Mouse (Mus musculus): ENCODE data around the gene 4930412O13Rik. TPM values are rescaled to one million over a fixed set of nuclear protein-coding genes. Genes with fewer than 3 reads are reported as not detected.

Gene 4930412O13Rik
- not detected in 2 replicates for total RNA-seq (2014; rRNA removed; ENCODE audit: low replicate concordance)
- not detected in 2 replicates for polyA plus RNA-seq (2015; fragmentation: Nextera tagmentation; extraction: Ambion mirVana)

DNA sequence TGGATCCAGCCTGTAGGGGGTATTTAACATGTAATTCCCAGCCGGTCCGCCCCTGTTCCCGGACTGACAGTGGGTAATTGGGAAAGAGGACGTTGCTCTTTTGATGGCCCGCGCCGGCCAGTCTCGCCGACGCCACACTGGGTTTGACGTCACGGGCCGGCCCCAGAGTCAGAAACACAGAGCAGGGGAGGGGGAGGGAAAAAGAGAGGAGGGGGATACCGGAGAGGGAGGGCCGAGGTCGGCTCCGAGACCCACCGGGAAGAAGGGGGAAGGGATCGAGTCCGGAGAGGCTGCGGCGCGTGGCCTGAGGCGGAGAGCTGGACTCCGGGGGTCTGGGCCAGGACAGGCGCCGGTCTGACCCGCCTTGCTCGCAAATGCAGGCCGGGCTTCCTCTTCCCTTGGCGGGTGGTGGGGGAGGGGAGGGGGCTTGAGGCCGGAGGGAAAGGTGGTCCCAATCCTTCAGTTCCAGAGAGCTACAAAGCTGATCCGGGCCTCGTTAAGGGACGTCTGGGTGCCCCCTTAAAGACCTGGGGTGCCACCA is at the start of gene 4930412O13Rik:
Gene 4930412O13Rik (plus strand): TSS at position 202 of the 541 bp plus-strand sequence.
- H3K9me3 ChIP-seq (replicated peaks; ENCODE audit: control insufficient read depth, low read length) = no peaks in the 10 kb centered on the region
- peaks cover 95% of the 10 kb centered on the region for H3K27me3 ChIP-seq (ENCODE audit: control insufficient read depth, insufficient read depth, low read length)
- TF ChIP-seq CTCF (IDR thresholded peaks at IDR 0.05; ENCODE audit: low read depth) (no peak), EP300 (IDR thresholded peaks at IDR 0.05; ENCODE audit: low read depth) (no peak)
- no peaks in the 10 kb centered on the region for H3K36me3 ChIP-seq (replicated peaks; ENCODE audit: control insufficient read depth, insufficient read depth, low read length)
- ATAC-seq (ENCODE audit: insufficient read depth, low read depth) = no peak
- peak within 1 kb of the TSS; percentile 74 for H3K4me3 ChIP-seq (ENCODE audit: low read depth, low read length)
- peak within 1 kb of the TSS; percentile 15; the same call in 1 of the 2 replicates for H3K9ac ChIP-seq (replicated peaks; ENCODE audit: low read depth, low read length)
- peak within 1 kb of the TSS; percentile 99 for H3K4me2 ChIP-seq (ENCODE audit: low read depth, low read length)
- under 1% methylated on average over 26 of the region's 35 CpGs for WGBS
- DNase-seq (ENCODE audit: low spot score) = no peak
- peak within 1 kb of the TSS; percentile 12; the same call in 1 of the 2 replicates for H3K27ac ChIP-seq (ENCODE audit: low read depth)
- peaks cover 15% of the 10 kb centered on the region for H3K4me1 ChIP-seq (ENCODE audit: control insufficient read depth, insufficient read depth)

DNA sequence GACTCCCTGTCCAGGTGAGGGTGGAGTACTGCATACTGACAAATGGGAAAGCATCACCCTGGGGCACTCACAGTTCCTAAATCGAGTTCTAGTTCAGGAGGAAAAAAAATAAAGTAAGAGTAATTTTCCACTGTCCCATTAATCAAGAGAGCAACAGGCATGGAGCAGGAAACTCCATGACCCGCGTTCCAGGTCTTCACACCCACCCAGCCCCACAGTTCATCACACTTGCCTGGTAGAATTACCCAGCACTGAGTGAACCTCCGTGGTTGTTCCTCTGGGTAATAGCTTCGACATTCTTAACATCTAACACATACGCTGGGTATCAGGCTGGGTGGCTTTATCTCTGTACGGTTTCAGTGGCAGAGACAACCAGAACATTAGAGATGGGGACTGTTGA is 47.3 kb upstream of the 4930412O13Rik start:
- no peaks in the 10 kb centered on the region for H3K36me3 ChIP-seq (replicated peaks; ENCODE audit: control insufficient read depth, insufficient read depth, low read length)
- ATAC-seq (ENCODE audit: insufficient read depth, low read depth) (no peak), DNase-seq (ENCODE audit: low spot score) (no peak)
- no peak for TF ChIP-seq EP300 (IDR thresholded peaks at IDR 0.05; ENCODE audit: low read depth)
- TF ChIP-seq CTCF (IDR thresholded peaks at IDR 0.05; ENCODE audit: low read depth) = no peak
- no peak overlapping the region for H3K4me2 ChIP-seq (ENCODE audit: low read depth, low read length)
- no peaks in the 10 kb centered on the region for H3K9me3 ChIP-seq (replicated peaks; ENCODE audit: control insufficient read depth, low read length)
- H3K27ac ChIP-seq (ENCODE audit: low read depth) = no peak overlapping the region
- no peak overlapping the region for H3K4me3 ChIP-seq (ENCODE audit: low read depth, low read length)
- no peak overlapping the region for H3K9ac ChIP-seq (replicated peaks; ENCODE audit: low read depth, low read length)
- 60% methylated on average over 7 of the region's 7 CpGs for WGBS
- H3K4me1 ChIP-seq (ENCODE audit: control insufficient read depth, insufficient read depth) = no peaks in the 10 kb centered on the region
- no peaks in the 10 kb centered on the region for H3K27me3 ChIP-seq (ENCODE audit: control insufficient read depth, insufficient read depth, low read length)

DNA sequence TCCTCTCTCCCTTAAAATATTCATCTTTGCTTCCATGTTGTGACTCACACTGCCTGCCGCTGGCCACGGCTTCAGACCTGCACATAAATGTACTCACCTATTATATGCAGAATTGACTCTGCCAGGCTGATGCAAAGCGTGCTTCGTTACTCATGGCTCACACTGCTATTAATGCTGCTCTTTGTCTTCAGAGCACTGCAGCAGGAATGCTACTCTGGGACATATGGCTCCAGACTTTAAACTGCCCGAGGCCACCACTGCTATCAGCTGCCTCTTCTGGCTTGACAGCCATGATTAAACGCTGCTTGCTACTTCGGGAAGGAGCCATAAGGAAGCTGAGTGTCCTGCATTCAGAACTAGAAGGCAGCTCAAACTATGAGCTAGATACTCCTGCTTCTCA is 45.9 kb upstream of the 4930412O13Rik start:
- DNase-seq (ENCODE audit: low spot score) (no peak), ATAC-seq (ENCODE audit: insufficient read depth, low read depth) (no peak)
- TF ChIP-seq EP300 (IDR thresholded peaks at IDR 0.05; ENCODE audit: low read depth) (no peak), CTCF (IDR thresholded peaks at IDR 0.05; ENCODE audit: low read depth) (no peak)
- H3K27ac ChIP-seq (ENCODE audit: low read depth) = no peak overlapping the region
- H3K4me2 ChIP-seq (ENCODE audit: low read depth, low read length) = no peak overlapping the region
- H3K9me3 ChIP-seq (replicated peaks; ENCODE audit: control insufficient read depth, low read length) = no peaks in the 10 kb centered on the region
- no peaks in the 10 kb centered on the region for H3K36me3 ChIP-seq (replicated peaks; ENCODE audit: control insufficient read depth, insufficient read depth, low read length)
- H3K4me3 ChIP-seq (ENCODE audit: low read depth, low read length) = no peak overlapping the region
- no peak overlapping the region for H3K9ac ChIP-seq (replicated peaks; ENCODE audit: low read depth, low read length)
- no peaks in the 10 kb centered on the region for H3K4me1 ChIP-seq (ENCODE audit: control insufficient read depth, insufficient read depth)
- 48% methylated on average over 7 of the region's 7 CpGs for WGBS
- no peaks in the 10 kb centered on the region for H3K27me3 ChIP-seq (ENCODE audit: control insufficient read depth, insufficient read depth, low read length)

DNA sequence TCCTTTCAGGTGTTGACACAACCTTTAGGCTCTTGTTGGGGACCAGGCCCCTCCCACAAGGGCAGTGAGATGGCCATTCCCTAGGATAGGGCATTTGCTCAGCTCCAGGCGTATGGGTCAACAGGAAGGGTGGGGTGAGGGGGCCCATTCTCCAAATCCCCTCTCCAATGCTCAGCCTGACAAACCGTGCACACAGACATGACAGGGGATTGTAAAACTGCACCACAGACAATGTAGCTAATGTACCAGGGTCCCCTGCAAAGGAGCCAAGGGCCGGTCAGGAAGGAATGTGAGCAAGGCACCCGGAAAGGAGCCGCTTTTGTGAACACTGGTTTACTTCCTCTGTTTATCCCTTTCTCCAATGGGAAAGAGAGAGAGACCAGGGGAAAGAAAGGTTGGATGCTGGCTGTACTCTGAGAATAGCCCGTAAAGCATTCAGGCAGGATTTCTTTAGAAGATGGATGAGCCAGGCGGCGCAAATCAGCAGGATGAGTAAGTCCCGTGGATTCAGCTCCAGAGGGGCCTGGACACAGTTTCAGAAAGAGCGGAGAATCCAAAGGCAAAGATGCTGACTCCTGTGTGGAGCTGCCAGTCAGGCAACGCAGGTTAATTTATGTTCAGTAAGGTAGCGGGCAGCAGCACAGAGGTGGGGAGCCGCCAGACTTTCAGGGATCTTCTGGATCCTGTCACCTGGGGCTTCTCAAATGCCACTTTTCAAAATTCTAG is 28.0 kb upstream of the 4930412O13Rik start:
- Histone ChIP-seq H3K4me3 (ENCODE audit: low read depth, low read length) (no peak overlapping the region), H3K4me2 (ENCODE audit: low read depth, low read length) (no peak overlapping the region), H3K36me3 (replicated peaks; ENCODE audit: control insufficient read depth, insufficient read depth, low read length) (no peaks in the 10 kb centered on the region), H3K9ac (replicated peaks; ENCODE audit: low read depth, low read length) (no peak overlapping the region), H3K27ac (ENCODE audit: low read depth) (no peak overlapping the region), H3K9me3 (replicated peaks; ENCODE audit: control insufficient read depth, low read length) (no peaks in the 10 kb centered on the region), H3K27me3 (ENCODE audit: control insufficient read depth, insufficient read depth, low read length) (no peaks in the 10 kb centered on the region), H3K4me1 (ENCODE audit: control insufficient read depth, insufficient read depth) (no peaks in the 10 kb centered on the region)
- TF ChIP-seq CTCF (IDR thresholded peaks at IDR 0.05; ENCODE audit: low read depth) = no peak
- no peak for TF ChIP-seq EP300 (IDR thresholded peaks at IDR 0.05; ENCODE audit: low read depth)
- no peak for DNase-seq (ENCODE audit: low spot score)
- ATAC-seq (ENCODE audit: insufficient read depth, low read depth) = no peak
- 62% methylated on average over 13 of the region's 13 CpGs for WGBS

DNA sequence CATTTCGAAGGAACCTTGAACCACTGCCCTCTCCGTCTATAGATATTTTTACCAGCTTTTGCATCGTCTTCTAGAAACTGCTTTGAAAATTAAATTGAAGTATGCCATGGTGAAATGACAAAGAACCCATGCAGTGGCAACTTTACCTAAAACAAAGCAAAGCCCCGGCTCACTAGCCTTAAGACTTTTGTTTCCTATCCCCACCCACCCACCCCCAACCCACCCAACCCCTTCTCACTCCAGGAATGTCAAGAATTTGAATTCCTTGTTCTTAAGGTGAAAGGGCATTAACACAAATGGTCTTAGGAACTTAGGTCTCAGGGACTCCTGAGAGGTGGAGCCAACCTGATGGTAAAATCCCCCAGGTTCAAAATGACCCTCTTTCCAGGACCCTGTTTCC is 25.2 kb upstream of the 4930412O13Rik start:
- H3K27me3 ChIP-seq (ENCODE audit: control insufficient read depth, insufficient read depth, low read length) = no peaks in the 10 kb centered on the region
- no peak for ATAC-seq (ENCODE audit: insufficient read depth, low read depth)
- H3K4me3 ChIP-seq (ENCODE audit: low read depth, low read length) = no peak overlapping the region
- no peak overlapping the region for H3K27ac ChIP-seq (ENCODE audit: low read depth)
- whole genome bisulfite sequencing = 55% methylated on average over 4 of the region's 4 CpGs
- H3K4me2 ChIP-seq (ENCODE audit: low read depth, low read length) = no peak overlapping the region
- H3K4me1 ChIP-seq (ENCODE audit: control insufficient read depth, insufficient read depth) = no peaks in the 10 kb centered on the region
- TF ChIP-seq EP300 (IDR thresholded peaks at IDR 0.05; ENCODE audit: low read depth) (no peak), CTCF (IDR thresholded peaks at IDR 0.05; ENCODE audit: low read depth) (no peak)
- DNase-seq (ENCODE audit: low spot score) = no peak
- H3K9me3 ChIP-seq (replicated peaks; ENCODE audit: control insufficient read depth, low read length) = no peaks in the 10 kb centered on the region
- H3K9ac ChIP-seq (replicated peaks; ENCODE audit: low read depth, low read length) = no peak overlapping the region
- H3K36me3 ChIP-seq (replicated peaks; ENCODE audit: control insufficient read depth, insufficient read depth, low read length) = no peaks in the 10 kb centered on the region
